Mouse (Mus musculus): ENCODE data around the gene 2200002D01Rik.

GRCm38 (mm10) chr7:29288942-29289638 is 40.8 kb upstream of the 2200002D01Rik start, which contains the start of gene Ppp1r14a:
- peak; percentile 66; the same call in 1 of the 2 replicates for TF ChIP-seq POLR2A (IDR thresholded peaks at IDR 0.05; ENCODE audit: extremely low read depth, insufficient read depth, low read length)
- TF ChIP-seq CTCF (IDR thresholded peaks at IDR 0.05; ENCODE audit: low read depth, low read length), result peak; percentile 87
